Mouse (Mus musculus): ENCODE measurements around the gene Ihh. TPM values are rescaled to one million over a fixed set of nuclear protein-coding genes. Genes with fewer than 3 reads are reported as not detected.
A peak's percentile ranks its signal among the peaks of the same experiment; 100 is the strongest.

The Ihh gene
- polyA plus RNA-seq, 1 experiment from 2014 or later: 25.3 TPM

- H3K27ac ChIP-seq (ENCODE audit: low read length): no peak overlapping the region
- H3K9ac ChIP-seq (ENCODE audit: low read depth, low read length): no peak overlapping the region
- ATAC-seq: no peak
- 36% methylated on average over 8 of the region's 8 CpGs for WGBS
- no peak overlapping the region for H3K4me2 ChIP-seq (ENCODE audit: low read depth, low read length)
- H3K27me3 ChIP-seq (replicated peaks; ENCODE audit: control insufficient read depth, insufficient read depth, low read length): no peaks in the 10 kb centered on the region
- H3K4me1 ChIP-seq (ENCODE audit: control insufficient read depth, insufficient read depth, low read length): peaks cover 33% of the 10 kb centered on the region
- H3K4me3 ChIP-seq (ENCODE audit: low read length): no peak overlapping the region
- no peaks in the 10 kb centered on the region for H3K9me3 ChIP-seq (ENCODE audit: control insufficient read depth, low read length)
- no peaks in the 10 kb centered on the region for H3K36me3 ChIP-seq (ENCODE audit: control insufficient read depth, insufficient read depth, low read length)
Measured at GRCm38 (mm10) chr1:74967962-74968580, 16.6 kb upstream of the Ihh start.

- no peaks in the 10 kb centered on the region for H3K36me3 ChIP-seq (ENCODE audit: control insufficient read depth, insufficient read depth, low read length)
- 5% methylated on average over 16 of the region's 16 CpGs for WGBS
- 0 out of 2 replicates have a peak, but pooled peaks cover 28% of the 10 kb centered on the region for H3K4me1 ChIP-seq (ENCODE audit: control insufficient read depth, insufficient read depth, low read length)
- no peaks in the 10 kb centered on the region for H3K27me3 ChIP-seq (replicated peaks; ENCODE audit: control insufficient read depth, insufficient read depth, low read length)
- peak; percentile 10 for ATAC-seq
- peak overlapping the region; percentile 65 for H3K27ac ChIP-seq (ENCODE audit: low read length)
- peak overlapping the region; percentile 54 for H3K4me2 ChIP-seq (ENCODE audit: low read depth, low read length)
- peak overlapping the region; percentile 58 for H3K9ac ChIP-seq (ENCODE audit: low read depth, low read length)
- peak overlapping the region; percentile 20 for H3K4me3 ChIP-seq (ENCODE audit: low read length)
- no peaks in the 10 kb centered on the region for H3K9me3 ChIP-seq (ENCODE audit: control insufficient read depth, low read length)
Measured at GRCm38 (mm10) chr1:74964494-74965215, 13.2 kb upstream of the Ihh start.

- Histone ChIP-seq H3K9me3 (ENCODE audit: control insufficient read depth, low read length) (no peaks in the 10 kb centered on the region), H3K9ac (ENCODE audit: low read depth, low read length) (peak overlapping the region; percentile 52), H3K27ac (ENCODE audit: low read length) (peak overlapping the region; percentile 96), H3K4me3 (ENCODE audit: low read length) (peak overlapping the region; percentile 18), H3K27me3 (replicated peaks; ENCODE audit: control insufficient read depth, insufficient read depth, low read length) (no peaks in the 10 kb centered on the region), H3K4me1 (ENCODE audit: control insufficient read depth, insufficient read depth, low read length) (0 out of 2 replicates have a peak, but pooled peaks cover 20% of the 10 kb centered on the region), H3K4me2 (ENCODE audit: low read depth, low read length) (peak overlapping the region; percentile 45), H3K36me3 (ENCODE audit: control insufficient read depth, insufficient read depth, low read length) (no peaks in the 10 kb centered on the region)
- 58% methylated on average over 5 of the region's 5 CpGs for WGBS
- ATAC-seq: peak; percentile 70
Measured at GRCm38 (mm10) chr1:74962853-74963227, 11.4 kb upstream of the Ihh start.

- peak overlapping the region; percentile 57 for H3K9ac ChIP-seq (ENCODE audit: low read depth, low read length)
- H3K27ac ChIP-seq (ENCODE audit: low read length): peak overlapping the region; percentile 96
- H3K9me3 ChIP-seq (ENCODE audit: control insufficient read depth, low read length): no peaks in the 10 kb centered on the region
- peak overlapping the region; percentile 18 for H3K4me3 ChIP-seq (ENCODE audit: low read length)
- 40% methylated on average over 5 of the region's 5 CpGs for WGBS
- peak; percentile 80 for ATAC-seq
- H3K36me3 ChIP-seq (ENCODE audit: control insufficient read depth, insufficient read depth, low read length): no peaks in the 10 kb centered on the region
- H3K4me2 ChIP-seq (ENCODE audit: low read depth, low read length): peak overlapping the region; percentile 45
- H3K27me3 ChIP-seq (replicated peaks; ENCODE audit: control insufficient read depth, insufficient read depth, low read length): no peaks in the 10 kb centered on the region
- H3K4me1 ChIP-seq (ENCODE audit: control insufficient read depth, insufficient read depth, low read length): 0 out of 2 replicates have a peak, but pooled peaks cover 17% of the 10 kb centered on the region
Measured at GRCm38 (mm10) chr1:74962126-74962852, 10.8 kb upstream of the Ihh start.

GRCm38 (mm10) chr1:74961722-74962121 lies 10.2 kb upstream of the Ihh start:
- 0 out of 2 replicates have a peak, but pooled peaks cover 17% of the 10 kb centered on the region for H3K4me1 ChIP-seq (ENCODE audit: control insufficient read depth, insufficient read depth, low read length)
- H3K36me3 ChIP-seq (ENCODE audit: control insufficient read depth, insufficient read depth, low read length): no peaks in the 10 kb centered on the region
- H3K27me3 ChIP-seq (replicated peaks; ENCODE audit: control insufficient read depth, insufficient read depth, low read length): no peaks in the 10 kb centered on the region; the same call in 1 of the 2 replicates
- 60% methylated on average over 7 of the region's 7 CpGs for WGBS
- no peak overlapping the region for H3K4me3 ChIP-seq (ENCODE audit: low read length)
- H3K27ac ChIP-seq (ENCODE audit: low read length): peak overlapping the region; percentile 96
- no peaks in the 10 kb centered on the region for H3K9me3 ChIP-seq (ENCODE audit: control insufficient read depth, low read length)
- ATAC-seq: peak; percentile 88
- peak overlapping the region; percentile 57 for H3K9ac ChIP-seq (ENCODE audit: low read depth, low read length)
- peak overlapping the region; percentile 45 for H3K4me2 ChIP-seq (ENCODE audit: low read depth, low read length)

GRCm38 (mm10) chr1:74960059-74960458 lies 8.6 kb upstream of the Ihh start:
- 66% methylated on average over 7 of the region's 7 CpGs for WGBS
- H3K27ac ChIP-seq (ENCODE audit: low read length): peak overlapping the region; percentile 43
- no peak for ATAC-seq

GRCm38 (mm10) chr1:74950576-74951490 lies 639 bp downstream of the Ihh start:
- H3K9ac ChIP-seq (ENCODE audit: low read depth, low read length): peak overlapping the region; percentile 94
- no peaks in the 10 kb centered on the region; the same call in 1 of the 2 replicates for H3K36me3 ChIP-seq (ENCODE audit: control insufficient read depth, insufficient read depth, low read length)
- H3K4me1 ChIP-seq (ENCODE audit: control insufficient read depth, insufficient read depth, low read length): peaks cover 20% of the 10 kb centered on the region; the same call in 1 of the 2 replicates
- peak overlapping the region; percentile 57 for H3K4me2 ChIP-seq (ENCODE audit: low read depth, low read length)
- H3K4me3 ChIP-seq (ENCODE audit: low read length): peak overlapping the region; percentile 70
- peak; percentile 19 for ATAC-seq
- peaks cover 51% of the 10 kb centered on the region for H3K27me3 ChIP-seq (replicated peaks; ENCODE audit: control insufficient read depth, insufficient read depth, low read length)
- no peaks in the 10 kb centered on the region for H3K9me3 ChIP-seq (ENCODE audit: control insufficient read depth, low read length)
- H3K27ac ChIP-seq (ENCODE audit: low read length): peak overlapping the region; percentile 95
- WGBS: 1% methylated on average over 79 of the region's 84 CpGs

More at GRCm38 (mm10) chr1:74960059-74960458, 8.6 kb upstream of the Ihh start:
- 0 out of 2 replicates have a peak, but pooled peaks cover 14% of the 10 kb centered on the region for H3K4me1 ChIP-seq (ENCODE audit: control insufficient read depth, insufficient read depth, low read length)
- no peaks in the 10 kb centered on the region for H3K9me3 ChIP-seq (ENCODE audit: control insufficient read depth, low read length)
- no peaks in the 10 kb centered on the region for H3K36me3 ChIP-seq (ENCODE audit: control insufficient read depth, insufficient read depth, low read length)
- H3K9ac ChIP-seq (ENCODE audit: low read depth, low read length): peak overlapping the region; percentile 20; the same call in 1 of the 2 replicates
- H3K4me2 ChIP-seq (ENCODE audit: low read depth, low read length): no peak overlapping the region
- H3K27me3 ChIP-seq (replicated peaks; ENCODE audit: control insufficient read depth, insufficient read depth, low read length): no peaks in the 10 kb centered on the region; the same call in 1 of the 2 replicates
- H3K4me3 ChIP-seq (ENCODE audit: low read length): no peak overlapping the region

- H3K4me2 ChIP-seq (ENCODE audit: low read depth, low read length): no peak overlapping the region; the same call in 1 of the 2 replicates
- H3K36me3 ChIP-seq (ENCODE audit: control insufficient read depth, insufficient read depth, low read length): no peaks in the 10 kb centered on the region; the same call in 1 of the 2 replicates
- H3K27ac ChIP-seq (ENCODE audit: low read length): peak overlapping the region; percentile 95
- WGBS: 1% methylated on average over 16 of the region's 16 CpGs
- no peaks in the 10 kb centered on the region for H3K9me3 ChIP-seq (ENCODE audit: control insufficient read depth, low read length)
- ATAC-seq: no peak
- H3K4me3 ChIP-seq (ENCODE audit: low read length): peak overlapping the region; percentile 70
- H3K9ac ChIP-seq (ENCODE audit: low read depth, low read length): peak overlapping the region; percentile 94
- peaks cover 51% of the 10 kb centered on the region for H3K27me3 ChIP-seq (replicated peaks; ENCODE audit: control insufficient read depth, insufficient read depth, low read length)
- peaks cover 20% of the 10 kb centered on the region; the same call in 1 of the 2 replicates for H3K4me1 ChIP-seq (ENCODE audit: control insufficient read depth, insufficient read depth, low read length)
Measured at GRCm38 (mm10) chr1:74950066-74950465, 1.4 kb downstream of the Ihh start.

Measured in intestine, embryonic 16.5 days (tissue).